Mouse (Mus musculus) CD4-positive, CD25-positive, alpha-beta regulatory T cell, adult 2 months (primary cell): ENCODE measurements around the gene Kif13a.
A peak's percentile ranks its signal among the peaks of the same experiment; 100 is the strongest.

Source experiments
- DNase-seq: peaks from one replicate; pipeline ENCODE4 v3.0.0-alpha.2; 2012; ENCODE audit warnings: low read depth, low spot score

Gene Kif13a

GRCm38 (mm10) chr13:46840676-46841075 lies 89.0 kb downstream of the Kif13a start:
- no peak for DNase-seq

- DNase-seq = no peak
Measured at GRCm38 (mm10) chr13:46839236-46839635, 90.4 kb downstream of the Kif13a start.

GRCm38 (mm10) chr13:46838551-46838950 lies 91.1 kb downstream of the Kif13a start:
- DNase-seq = peak; percentile 53

- DNase-seq = no peak
Measured at GRCm38 (mm10) chr13:46835351-46835750, 94.3 kb downstream of the Kif13a start.

- peak; percentile 9 for DNase-seq
Measured at GRCm38 (mm10) chr13:46834805-46835204, 94.9 kb downstream of the Kif13a start.

GRCm38 (mm10) chr13:46833586-46833985 lies 96.1 kb downstream of the Kif13a start:
- no peak for DNase-seq

GRCm38 (mm10) chr13:46832956-46833355 lies 96.7 kb downstream of the Kif13a start:
- DNase-seq = peak; percentile 63

- no peak for DNase-seq
Measured at GRCm38 (mm10) chr13:46823271-46823670, 106.4 kb downstream of the Kif13a start.

- DNase-seq = no peak
Measured at GRCm38 (mm10) chr13:46822200-46822599, 107.5 kb downstream of the Kif13a start.

GRCm38 (mm10) chr13:46819729-46820223 lies 109.9 kb downstream of the Kif13a start:
- DNase-seq = no peak

GRCm38 (mm10) chr13:46819202-46819728 lies 110.4 kb downstream of the Kif13a start:
- no peak for DNase-seq

- no peak for DNase-seq
Measured at GRCm38 (mm10) chr13:46818374-46818773, 111.3 kb downstream of the Kif13a start.

- no peak for DNase-seq
Measured at GRCm38 (mm10) chr13:46812648-46813184, 117.0 kb downstream of the Kif13a start.

- no peak for DNase-seq
Measured at GRCm38 (mm10) chr13:46811696-46812095, 118.0 kb downstream of the Kif13a start.

GRCm38 (mm10) chr13:46810613-46811012 lies 119.1 kb downstream of the Kif13a start:
- DNase-seq = no peak

- DNase-seq = peak; percentile 54
Measured at GRCm38 (mm10) chr13:46810098-46810497, 119.6 kb downstream of the Kif13a start.

GRCm38 (mm10) chr13:46807901-46808300 lies 121.8 kb downstream of the Kif13a start:
- DNase-seq = no peak

- no peak for DNase-seq
Measured at GRCm38 (mm10) chr13:46801196-46801595, 128.5 kb downstream of the Kif13a start.

GRCm38 (mm10) chr13:46798156-46798555 lies 131.5 kb downstream of the Kif13a start:
- DNase-seq = peak; percentile 86

- no peak for DNase-seq
Measured at GRCm38 (mm10) chr13:46796381-46796780, 133.3 kb downstream of the Kif13a start.

- DNase-seq = peak; percentile 39
Measured at GRCm38 (mm10) chr13:46793824-46794223, 135.8 kb downstream of the Kif13a start.

- DNase-seq = no peak
Measured at GRCm38 (mm10) chr13:46788452-46788851, 141.2 kb downstream of the Kif13a start.

GRCm38 (mm10) chr13:46786836-46787235 lies 142.8 kb downstream of the Kif13a start:
- DNase-seq = no peak
